Mouse (Mus musculus): ENCODE data around the gene Zeb2. TPM values are rescaled to one million over a fixed set of nuclear protein-coding genes. Genes with fewer than 3 reads are reported as not detected.
"Not testable (repeated sequence)": the region's sequence is repeated elsewhere in the genome, so short reads cannot be mapped to it uniquely, and the experiment has no call there.

Zeb2 gene
- polyA plus RNA-seq, 1 experiment from 2014 or later, result 57.4 TPM

DNA sequence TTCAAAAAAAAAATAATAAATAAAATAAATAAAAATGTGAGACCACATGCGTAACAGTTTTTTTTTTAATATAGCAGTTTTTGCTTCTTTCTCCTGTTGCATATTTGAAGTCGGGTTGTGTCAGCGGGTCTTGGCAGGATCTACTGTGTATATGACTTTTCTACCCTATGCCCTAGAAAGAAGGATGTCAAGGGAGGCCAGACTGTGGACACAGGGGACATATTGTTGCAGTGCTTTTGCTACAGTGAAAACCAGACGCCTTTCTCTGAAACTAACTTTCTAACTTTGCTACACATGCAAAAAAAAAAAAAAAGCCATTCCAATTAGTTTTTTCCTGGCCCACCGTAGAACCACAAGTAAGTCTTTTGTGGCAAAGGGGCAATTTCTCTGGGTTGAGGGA is 6.3 kb upstream of the Zeb2 start:
- WGBS, result 70% methylated on average over 5 of the region's 5 CpGs
- Histone ChIP-seq H3K4me1 (replicated peaks) (no peaks in the 10 kb centered on the region), H3K4me3 (no peak overlapping the region), H3K4me2 (no peak overlapping the region), H3K27ac (no peak overlapping the region), H3K9ac (no peak overlapping the region), H3K9me3 (no peaks in the 10 kb centered on the region), H3K36me3 (no peaks in the 10 kb centered on the region), H3K27me3 (no peaks in the 10 kb centered on the region)
- no peak for ATAC-seq (ENCODE audit: low FRiP score)

DNA sequence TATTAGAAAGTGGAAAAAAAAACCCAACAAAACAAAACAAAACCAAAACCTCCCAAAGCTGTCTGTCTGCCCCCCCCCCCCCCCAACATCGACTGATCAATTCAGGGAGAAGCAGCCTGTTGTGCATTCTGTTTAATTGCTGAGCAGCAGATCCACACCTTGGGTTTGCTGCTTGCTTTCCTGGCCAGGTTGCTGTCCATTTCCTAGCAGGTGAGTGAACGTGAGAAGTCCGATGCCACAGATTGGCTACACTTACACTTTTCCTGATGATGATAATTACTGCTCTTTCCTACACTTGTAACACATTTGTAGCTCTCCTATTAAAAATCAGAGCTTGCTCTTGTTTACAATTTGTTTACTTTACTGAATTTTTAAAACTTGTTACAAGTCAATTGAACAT is 926 bp upstream of the Zeb2 start:
- Histone ChIP-seq H3K27me3 (no peaks in the 10 kb centered on the region), H3K4me3 (no peak overlapping the region), H3K4me1 (replicated peaks) (peaks cover 31% of the 10 kb centered on the region), H3K9me3 (no peaks in the 10 kb centered on the region), H3K9ac (no peak overlapping the region), H3K4me2 (peak overlapping the region; percentile 25; the same call in 1 of the 2 replicates), H3K27ac (no peak overlapping the region), H3K36me3 (no peaks in the 10 kb centered on the region)
- ATAC-seq (ENCODE audit: low FRiP score), result no peak
- 43% methylated on average over 3 of the region's 3 CpGs for WGBS

DNA sequence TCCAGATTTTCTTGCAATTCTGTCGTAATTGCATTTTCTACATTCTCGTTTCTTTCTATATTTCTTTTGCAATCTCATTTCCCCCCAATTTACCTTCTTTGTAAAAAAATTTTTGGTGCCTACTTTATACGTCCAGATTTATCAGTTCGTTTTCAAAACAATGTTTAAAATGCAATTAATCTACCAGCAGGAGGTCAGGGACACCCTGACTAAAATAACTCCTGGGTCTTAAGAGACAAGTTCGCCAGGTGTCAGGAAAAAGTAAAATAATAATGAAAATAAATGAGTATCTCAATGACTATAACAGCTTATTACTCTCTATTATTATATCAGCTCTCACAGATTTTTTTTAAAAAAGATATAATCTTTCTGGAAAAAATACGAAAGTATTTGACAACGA is 397 bp upstream of the Zeb2 start:
- no peak for ATAC-seq (ENCODE audit: low FRiP score)
- Histone ChIP-seq H3K36me3 (no peaks in the 10 kb centered on the region), H3K9me3 (no peaks in the 10 kb centered on the region), H3K27me3 (no peaks in the 10 kb centered on the region), H3K27ac (peak overlapping the region; percentile 88), H3K4me1 (replicated peaks) (peaks cover 31% of the 10 kb centered on the region), H3K4me3 (peak overlapping the region; percentile 58), H3K4me2 (peak overlapping the region; percentile 81), H3K9ac (peak overlapping the region; percentile 75)
- 15% methylated on average over 7 of the region's 7 CpGs for WGBS

DNA sequence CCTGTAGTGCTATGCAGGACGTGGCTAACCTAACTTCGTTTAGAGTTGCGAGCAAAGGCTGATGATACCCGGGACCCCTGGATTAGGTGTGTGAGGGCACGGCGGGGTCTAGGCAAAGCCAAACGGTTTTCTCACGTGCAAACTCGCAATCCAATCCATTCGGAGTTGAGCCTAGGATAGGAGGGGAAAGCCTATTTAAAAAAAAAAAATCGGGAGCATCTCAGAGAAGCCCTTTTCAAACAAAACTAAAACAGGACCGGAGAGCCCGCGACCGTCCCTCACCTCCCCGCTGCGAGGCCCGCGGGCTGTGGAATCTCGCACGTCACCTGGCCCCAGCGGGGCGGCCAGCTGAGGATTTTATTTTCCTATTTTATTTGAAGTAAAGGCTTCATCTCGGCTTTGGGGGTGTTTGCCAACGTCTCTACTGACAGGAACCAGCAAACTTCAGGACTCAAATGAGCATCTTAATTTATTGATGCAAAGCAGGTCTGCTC is 617 bp downstream of the Zeb2 start:
- H3K4me1 ChIP-seq (replicated peaks), result peaks cover 31% of the 10 kb centered on the region
- no peaks in the 10 kb centered on the region for H3K9me3 ChIP-seq
- peak overlapping the region; percentile 58 for H3K4me3 ChIP-seq
- under 1% methylated on average over 25 of the region's 25 CpGs for WGBS
- H3K27me3 ChIP-seq, result no peaks in the 10 kb centered on the region
- ATAC-seq (ENCODE audit: low FRiP score), result peak; percentile 25
- peak overlapping the region; percentile 88 for H3K27ac ChIP-seq
- peak overlapping the region; percentile 81 for H3K4me2 ChIP-seq
- H3K36me3 ChIP-seq, result no peaks in the 10 kb centered on the region
- peak overlapping the region; percentile 75 for H3K9ac ChIP-seq

DNA sequence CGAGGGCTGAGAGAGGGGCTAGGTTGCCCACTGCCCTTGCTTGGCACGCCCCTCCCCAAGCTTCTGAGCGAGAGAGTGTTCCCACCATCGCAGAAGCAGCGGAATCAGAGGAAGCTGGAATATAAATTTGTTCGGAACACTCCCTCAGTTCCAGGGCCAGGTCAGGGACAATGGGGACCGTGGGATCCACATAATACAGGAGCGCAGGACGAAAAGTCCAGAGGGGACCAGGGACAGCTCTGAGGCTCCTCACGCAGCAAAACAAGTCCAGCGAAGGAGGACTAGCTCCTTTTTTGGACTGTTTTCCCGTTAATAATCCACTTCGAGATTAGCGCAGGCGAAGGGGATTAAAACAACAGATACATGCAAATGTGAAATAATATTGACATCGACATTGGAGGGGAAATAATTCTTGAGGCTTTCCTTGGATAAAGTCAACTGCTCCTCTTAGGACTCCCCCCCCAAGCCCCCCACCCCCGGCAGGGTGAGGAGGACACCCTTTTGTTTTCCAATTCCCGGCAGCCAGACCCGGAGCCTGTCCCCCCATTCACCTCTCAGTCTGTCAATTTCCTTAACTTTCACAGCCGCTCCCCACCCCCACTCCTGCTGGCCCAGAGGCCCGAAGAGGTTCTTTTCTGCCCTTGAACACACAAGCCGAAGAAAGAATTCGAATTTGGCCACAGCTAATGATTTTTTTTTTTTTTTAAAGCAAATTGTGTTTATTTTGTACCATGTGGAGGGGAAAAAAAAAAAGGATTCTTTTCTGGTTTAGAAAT is 1.3 kb downstream of the Zeb2 start:
- under 1% methylated on average over 23 of the region's 23 CpGs for WGBS
- H3K4me2 ChIP-seq, result peak overlapping the region; percentile 81
- peaks cover 31% of the 10 kb centered on the region for H3K4me1 ChIP-seq (replicated peaks)
- H3K9me3 ChIP-seq, result no peaks in the 10 kb centered on the region
- H3K27me3 ChIP-seq, result no peaks in the 10 kb centered on the region
- peak overlapping the region; percentile 58 for H3K4me3 ChIP-seq
- no peaks in the 10 kb centered on the region for H3K36me3 ChIP-seq
- peak; percentile 26; the same call in 1 of the 2 replicates for ATAC-seq (ENCODE audit: low FRiP score)
- peak overlapping the region; percentile 88 for H3K27ac ChIP-seq
- peak overlapping the region; percentile 75 for H3K9ac ChIP-seq

DNA sequence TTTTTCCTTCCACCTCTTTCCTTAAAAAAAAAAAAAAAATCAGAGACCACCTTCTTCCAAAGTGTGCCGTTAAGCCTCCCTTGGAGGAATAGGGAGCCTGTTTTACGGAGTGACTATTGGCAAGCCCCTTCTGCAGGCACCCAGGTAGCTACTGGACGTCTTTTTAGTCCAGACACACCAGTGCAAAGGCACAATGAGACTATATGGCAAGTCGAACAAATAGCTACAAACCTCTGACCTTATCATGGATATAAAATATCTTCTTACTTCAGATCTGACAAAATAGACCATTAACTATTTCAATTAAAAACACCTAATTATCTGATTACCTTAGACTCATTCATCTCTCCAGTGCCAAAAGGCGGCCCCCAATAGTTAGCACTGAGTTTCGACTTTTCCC is 2.0 kb downstream of the Zeb2 start:
- H3K9ac ChIP-seq, result no peak overlapping the region; the same call in 1 of the 2 replicates
- H3K4me1 ChIP-seq (replicated peaks), result peaks cover 31% of the 10 kb centered on the region
- 3% methylated on average over 6 of the region's 6 CpGs for WGBS

DNA sequence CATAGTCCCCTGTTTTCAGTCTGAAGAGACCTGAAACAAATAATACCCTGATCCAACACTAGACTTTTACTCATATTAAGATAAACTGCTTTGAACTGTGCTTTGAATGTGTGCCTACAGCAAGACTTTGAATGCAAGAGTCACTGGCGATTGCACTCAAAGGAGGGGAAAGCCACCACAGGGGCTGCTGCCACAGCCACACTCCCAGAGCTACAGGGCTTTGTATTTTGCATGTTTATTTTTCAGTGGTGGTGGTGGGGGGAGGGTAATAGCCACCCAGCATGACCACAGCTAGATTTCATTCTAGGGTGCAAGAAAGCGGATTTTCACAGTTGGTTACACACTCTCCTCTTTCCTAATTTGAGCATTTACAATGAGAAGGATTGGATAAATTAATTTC is 2.6 kb downstream of the Zeb2 start:
- Histone ChIP-seq H3K4me3 (0 out of 2 replicates have a peak overlapping the region, but pooled peaks have one; percentile 5), H3K9ac (peak overlapping the region; percentile 24; the same call in 1 of the 2 replicates)
- no peak for ATAC-seq (ENCODE audit: low FRiP score)

More for the DNA sequence above, 2.0 kb downstream of the Zeb2 start:
- H3K36me3 ChIP-seq, result no peaks in the 10 kb centered on the region
- H3K27me3 ChIP-seq, result no peaks in the 10 kb centered on the region
- H3K4me2 ChIP-seq, result peak overlapping the region; percentile 81
- peak overlapping the region; percentile 58; the same call in 1 of the 2 replicates for H3K4me3 ChIP-seq
- no peak for ATAC-seq (ENCODE audit: low FRiP score)
- H3K9me3 ChIP-seq, result no peaks in the 10 kb centered on the region
- H3K27ac ChIP-seq, result peak overlapping the region; percentile 62; the same call in 1 of the 2 replicates

DNA sequence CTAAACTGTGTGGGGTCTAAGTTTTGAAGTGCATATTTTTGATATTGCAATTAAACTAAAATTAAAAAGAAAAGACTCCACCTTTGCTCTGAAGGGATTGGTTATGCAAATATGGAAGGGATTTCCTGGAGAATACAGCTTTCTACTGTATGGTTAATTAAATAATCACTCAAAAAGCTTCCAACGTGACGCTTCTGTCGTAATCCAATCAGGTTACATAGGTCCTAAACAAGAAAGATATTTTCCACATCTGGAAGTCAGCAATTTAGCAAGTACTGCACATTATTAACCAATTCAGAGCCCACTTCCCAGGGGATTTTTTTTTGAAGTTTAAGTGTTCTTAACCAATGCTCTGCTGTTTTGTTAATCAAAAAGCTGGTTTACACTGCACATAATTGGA is 3.3 kb downstream of the Zeb2 start:
- Histone ChIP-seq H3K9me3 (no peaks in the 10 kb centered on the region), H3K4me3 (peak overlapping the region; percentile 87; the same call in 1 of the 2 replicates), H3K9ac (0 out of 2 replicates have a peak overlapping the region, but pooled peaks have one; percentile 9), H3K27me3 (no peaks in the 10 kb centered on the region), H3K27ac (peak overlapping the region; percentile 82; the same call in 1 of the 2 replicates), H3K36me3 (no peaks in the 10 kb centered on the region), H3K4me2 (peak overlapping the region; percentile 81; the same call in 1 of the 2 replicates), H3K4me1 (replicated peaks) (peaks cover 31% of the 10 kb centered on the region)
- ATAC-seq (ENCODE audit: low FRiP score), result no peak
- 12% methylated on average over 3 of the region's 3 CpGs for WGBS

More for the DNA sequence above, 2.6 kb downstream of the Zeb2 start:
- no peaks in the 10 kb centered on the region for H3K36me3 ChIP-seq
- H3K27me3 ChIP-seq, result no peaks in the 10 kb centered on the region
- H3K9me3 ChIP-seq, result no peaks in the 10 kb centered on the region
- H3K4me1 ChIP-seq (replicated peaks), result peaks cover 31% of the 10 kb centered on the region
- 0% methylated on average over 2 of the region's 2 CpGs for whole genome bisulfite sequencing
- peak overlapping the region; percentile 70 for H3K27ac ChIP-seq
- peak overlapping the region; percentile 81 for H3K4me2 ChIP-seq

DNA sequence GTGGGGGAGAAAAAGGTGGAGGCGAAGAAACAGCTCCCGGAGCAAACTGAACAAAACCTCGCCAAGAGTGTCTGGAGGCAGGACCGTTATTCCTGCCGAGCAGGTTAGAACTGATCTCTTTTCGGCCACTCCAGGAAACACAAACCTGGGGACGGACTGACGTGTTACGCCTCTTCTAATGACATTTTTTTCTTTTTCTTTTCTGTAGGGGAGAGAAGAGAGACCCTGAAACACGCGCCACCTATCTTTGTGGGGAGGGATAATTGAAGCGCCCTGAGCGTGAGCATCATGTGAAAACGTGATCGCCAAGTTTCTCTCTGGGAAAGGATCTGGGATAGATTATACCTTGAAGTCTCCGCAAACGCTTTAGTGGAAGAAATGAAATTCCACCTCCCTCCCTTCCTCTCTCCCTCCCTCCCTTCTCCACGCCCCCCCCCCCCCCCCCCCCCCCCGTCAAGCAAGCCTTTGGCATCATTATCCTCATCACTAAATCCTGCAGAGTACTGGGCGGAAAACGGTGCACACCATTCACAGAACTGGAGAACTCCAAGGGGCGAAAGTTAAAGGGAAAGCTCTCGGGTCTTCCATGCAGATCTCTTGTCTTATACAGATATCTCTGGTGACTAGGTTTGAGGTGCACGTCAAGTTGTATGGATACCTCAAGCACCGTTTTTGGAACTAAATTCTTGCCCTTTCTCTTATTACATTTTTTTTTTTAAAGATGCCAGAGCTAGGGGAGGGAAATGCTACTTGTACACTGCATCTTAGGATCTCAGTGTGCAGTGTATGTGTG is 4.1 kb downstream of the Zeb2 start:
- ATAC-seq (ENCODE audit: low FRiP score), result no peak
- peaks cover 39% of the 10 kb centered on the region for H3K4me1 ChIP-seq (replicated peaks)
- H3K9ac ChIP-seq, result peak overlapping the region; percentile 72
- no peaks in the 10 kb centered on the region for H3K27me3 ChIP-seq
- peak overlapping the region; percentile 82 for H3K27ac ChIP-seq
- WGBS, result under 1% methylated on average over 23 of the region's 25 CpGs
- peak overlapping the region; percentile 81 for H3K4me2 ChIP-seq
- no peaks in the 10 kb centered on the region for H3K9me3 ChIP-seq
- H3K36me3 ChIP-seq, result no peaks in the 10 kb centered on the region
- H3K4me3 ChIP-seq, result peak overlapping the region; percentile 87

DNA sequence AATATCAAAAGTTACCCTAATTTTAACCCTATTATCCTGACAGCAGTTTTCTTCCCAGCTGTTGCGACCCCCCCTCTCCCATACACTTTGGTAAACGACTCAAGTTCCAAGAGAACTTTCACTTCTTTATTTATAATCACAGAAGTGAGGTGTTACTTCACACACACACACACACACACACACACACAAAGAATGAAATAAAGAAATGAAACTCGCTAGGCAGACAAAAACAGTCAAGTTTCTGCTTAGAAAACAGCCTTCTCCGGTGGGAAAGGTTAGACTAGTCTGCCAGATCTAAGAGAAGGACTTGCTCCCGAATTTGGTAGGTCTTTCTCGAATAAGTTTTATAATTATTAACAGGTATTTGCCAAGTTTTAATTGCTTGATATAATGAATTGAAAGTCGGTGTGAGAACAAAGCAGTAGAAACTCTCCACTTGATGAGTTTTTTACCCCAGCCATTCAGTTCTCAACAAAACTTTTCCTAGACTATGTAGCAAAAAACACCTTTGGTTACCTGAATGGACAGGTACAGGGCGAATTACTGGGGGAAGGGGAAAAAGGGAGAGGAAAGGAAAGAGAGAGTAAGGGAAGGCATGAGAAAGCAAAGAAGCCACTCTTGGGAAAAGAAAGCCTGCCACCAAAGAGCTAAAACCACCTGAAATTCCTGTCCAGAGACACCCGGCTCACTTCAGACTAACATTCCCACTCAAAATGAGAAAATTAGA is 5.0 kb downstream of the Zeb2 start:
- H3K36me3 ChIP-seq, result no peaks in the 10 kb centered on the region
- peak overlapping the region; percentile 82 for H3K27ac ChIP-seq
- H3K4me2 ChIP-seq, result peak overlapping the region; percentile 81
- ATAC-seq (ENCODE audit: low FRiP score), result no peak
- H3K27me3 ChIP-seq, result no peaks in the 10 kb centered on the region
- H3K9me3 ChIP-seq, result no peaks in the 10 kb centered on the region
- peak overlapping the region; percentile 72 for H3K9ac ChIP-seq
- H3K4me1 ChIP-seq (replicated peaks), result peaks cover 44% of the 10 kb centered on the region
- peak overlapping the region; percentile 87 for H3K4me3 ChIP-seq
- 1% methylated on average over 9 of the region's 9 CpGs for WGBS

DNA sequence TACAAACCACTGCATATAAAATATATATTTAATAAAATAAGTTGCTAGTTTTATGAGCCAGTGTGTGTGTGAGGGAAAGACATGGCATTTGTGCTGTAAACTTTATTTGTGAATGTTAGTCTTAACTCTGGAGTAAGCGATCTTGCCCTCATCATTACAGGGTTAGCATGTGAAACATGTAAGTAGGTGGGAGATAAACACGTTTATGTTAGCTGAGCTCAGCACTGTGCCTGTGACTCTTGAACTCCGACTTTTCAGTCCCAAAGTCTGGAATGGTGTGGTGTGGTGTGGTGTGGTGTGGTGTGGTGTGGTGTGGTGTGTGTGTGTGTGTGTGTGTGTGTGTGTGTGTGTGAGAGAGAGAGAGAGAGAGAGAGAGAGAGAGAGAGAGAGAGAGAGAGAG is 5.6 kb downstream of the Zeb2 start:
- WGBS, result 0% methylated on average over 3 of the region's 3 CpGs
- not testable (repeated sequence) for H3K27me3 ChIP-seq; ATAC-seq (ENCODE audit: low FRiP score); H3K9me3 ChIP-seq; H3K36me3 ChIP-seq
- Histone ChIP-seq H3K27ac (peak overlapping the region; percentile 98; the same call in 1 of the 2 replicates), H3K9ac (peak overlapping the region; percentile 98), H3K4me2 (peak overlapping the region; percentile 81), H3K4me3 (peak overlapping the region; percentile 87), H3K4me1 (replicated peaks) (peaks cover 47% of the 10 kb centered on the region)
